Mouse (Mus musculus) intestine, embryonic 16.5 days (tissue): ENCODE measurements around the gene Polr2g. TPM values are rescaled to one million over a fixed set of nuclear protein-coding genes. Genes with fewer than 3 reads are reported as not detected.
A peak's percentile ranks its signal among the peaks of the same experiment; 100 is the strongest.
"Not testable (repeated sequence)": the region's sequence is repeated elsewhere in the genome, so short reads cannot be mapped to it uniquely, and the experiment has no call there.

ENCODE experiments used
- ATAC-seq: fragments of 200-750 bp; cut with Nextera tagmentation; 2 replicates; pipeline ENCODE4 v1.8.0; 2017; ENCODE audit warnings: moderate TSS enrichment, moderate library complexity
- H3K27ac ChIP-seq: fragments of 300-500 bp; sonication (generic); 2 replicates; pipeline ENCODE4 v1.5.1; 2014; ENCODE audit warnings: mild to moderate bottlenecking, low read length
- H3K27me3 ChIP-seq: fragments of 300-500 bp; sonication (generic); replicated peaks from 2 replicates; pipeline ENCODE4 v1.6.1; 2014; ENCODE audit warnings: low read length, control low read depth, mixed read lengths; ENCODE audit not compliant: control insufficient read depth, insufficient read depth
- H3K36me3 ChIP-seq: fragments of 300-500 bp; sonication (generic); 2 replicates; pipeline ENCODE4 v1.6.1; 2014; ENCODE audit warnings: low read length, control low read depth; ENCODE audit not compliant: control insufficient read depth, insufficient read depth
- H3K4me1 ChIP-seq: fragments of 300-500 bp; sonication (generic); 2 replicates; pipeline ENCODE4 v1.6.1; 2014; ENCODE audit warnings: low read length, control low read depth, mixed read lengths; ENCODE audit not compliant: control insufficient read depth, insufficient read depth
- H3K4me2 ChIP-seq: fragments of 300-500 bp; sonication (generic); 2 replicates; pipeline ENCODE4 v1.6.1; 2014; ENCODE audit warnings: low read depth, low read length, control low read depth
- H3K4me3 ChIP-seq: fragments of 300-500 bp; sonication (generic); 2 replicates; pipeline ENCODE4 v1.5.1; 2014; ENCODE audit warnings: mild to moderate bottlenecking, low read length
- H3K9ac ChIP-seq: fragments of 300-500 bp; sonication (generic); 2 replicates; pipeline ENCODE4 v1.6.1; 2014; ENCODE audit warnings: low read depth, low read length
- H3K9me3 ChIP-seq: fragments of 300-500 bp; sonication (generic); 2 replicates; pipeline ENCODE4 v1.6.1; 2016; ENCODE audit warnings: low read length, control low read depth; ENCODE audit not compliant: control insufficient read depth
- WGBS: fragments of 180-500 bp; shearing (Covaris S2); extraction: QIAGEN DNeasy Blood & Tissue Kit; methylation state at CpG from one replicate; pipeline ENCODE4 v1.1.7; 2014; 5-methylcytosine and 5-hydroxymethylcytosine counted together
- polyA plus RNA-seq: library from polyadenylated mRNA; unstranded; fragments of >200 nt; fragmentation: Nextera tagmentation; extraction: Ambion mirVana; gene quantifications from 2 replicates; pipeline ENCODE4 v1.2.1, GENCODE M21; 2015

Polr2g gene
- polyA plus RNA-seq, 1 experiment from 2014 or later, result 138 TPM

GRCm38 (mm10) chr19:8836327-8836726 lies 38.0 kb upstream of the Polr2g start:
- not testable (repeated sequence) for H3K4me2 ChIP-seq, H3K27ac ChIP-seq, H3K9ac ChIP-seq, H3K27me3 ChIP-seq, ATAC-seq, H3K9me3 ChIP-seq, H3K4me3 ChIP-seq
- WGBS, result 89% methylated on average over 10 of the region's 10 CpGs
- H3K4me1 ChIP-seq, result peaks cover 22% of the 10 kb centered on the region
- peaks cover 18% of the 10 kb centered on the region for H3K36me3 ChIP-seq

GRCm38 (mm10) chr19:8832971-8833370 lies 34.6 kb upstream of the Polr2g start:
- WGBS, result 89% methylated on average over 4 of the region's 4 CpGs
- Histone ChIP-seq H3K9ac (no peak overlapping the region), H3K4me2 (no peak overlapping the region), H3K4me1 (no peaks in the 10 kb centered on the region; the same call in 1 of the 2 replicates), H3K4me3 (no peak overlapping the region), H3K27me3 (no peaks in the 10 kb centered on the region), H3K27ac (no peak overlapping the region), H3K36me3 (peaks cover 40% of the 10 kb centered on the region), H3K9me3 (no peaks in the 10 kb centered on the region)
- ATAC-seq, result no peak

DNA sequence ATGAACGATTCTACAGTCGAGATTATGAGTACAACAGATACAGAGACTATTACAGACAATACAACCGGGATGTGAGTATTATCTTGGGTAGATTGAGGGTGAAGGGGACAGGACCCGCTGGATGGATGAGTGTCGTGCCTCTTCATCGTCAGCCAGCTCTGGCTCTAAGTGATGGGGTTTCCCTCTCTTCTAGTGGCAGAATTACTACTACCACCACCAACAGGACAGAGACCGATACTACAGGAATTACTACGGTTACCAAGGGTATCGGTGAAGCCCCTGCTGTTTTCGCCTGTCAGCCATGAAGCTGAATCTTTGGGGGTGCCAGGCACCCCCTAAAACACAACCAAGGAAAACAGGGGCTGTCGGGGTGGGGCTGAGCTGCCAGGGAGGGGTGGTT lies 32.9 kb upstream of the Polr2g start:
- no peaks in the 10 kb centered on the region for H3K9me3 ChIP-seq
- H3K9ac ChIP-seq, result no peak overlapping the region
- H3K4me3 ChIP-seq, result no peak overlapping the region
- no peak overlapping the region for H3K27ac ChIP-seq
- no peak overlapping the region for H3K4me2 ChIP-seq
- ATAC-seq, result no peak
- no peaks in the 10 kb centered on the region for H3K4me1 ChIP-seq
- no peaks in the 10 kb centered on the region for H3K27me3 ChIP-seq
- WGBS, result 84% methylated on average over 11 of the region's 11 CpGs
- H3K36me3 ChIP-seq, result peaks cover 50% of the 10 kb centered on the region

DNA sequence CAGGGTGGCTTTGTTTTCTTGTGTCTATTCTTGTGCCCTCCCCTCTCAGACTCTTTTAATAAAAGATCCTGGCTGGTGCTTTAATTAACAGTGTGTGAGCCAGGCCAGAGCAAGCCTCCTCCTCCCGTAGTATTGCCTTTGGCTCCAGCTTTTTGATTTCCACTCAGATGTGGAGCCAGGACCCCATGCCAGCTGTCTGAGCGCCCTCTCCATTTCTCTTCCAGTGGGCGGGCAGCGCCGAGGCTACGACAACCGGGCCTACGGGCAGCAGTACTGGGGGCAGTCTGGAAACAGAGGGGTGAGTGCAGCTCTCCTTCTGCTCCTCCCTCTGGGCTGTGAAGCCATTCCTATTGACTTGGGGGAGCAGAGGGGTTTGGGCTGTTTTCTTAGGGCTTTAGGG lies 32.3 kb upstream of the Polr2g start:
- Histone ChIP-seq H3K4me3 (no peak overlapping the region), H3K9me3 (no peaks in the 10 kb centered on the region), H3K4me2 (no peak overlapping the region), H3K36me3 (peaks cover 53% of the 10 kb centered on the region), H3K9ac (no peak overlapping the region), H3K4me1 (no peaks in the 10 kb centered on the region), H3K27ac (no peak overlapping the region), H3K27me3 (no peaks in the 10 kb centered on the region)
- ATAC-seq, result no peak
- 92% methylated on average over 8 of the region's 8 CpGs for WGBS

DNA sequence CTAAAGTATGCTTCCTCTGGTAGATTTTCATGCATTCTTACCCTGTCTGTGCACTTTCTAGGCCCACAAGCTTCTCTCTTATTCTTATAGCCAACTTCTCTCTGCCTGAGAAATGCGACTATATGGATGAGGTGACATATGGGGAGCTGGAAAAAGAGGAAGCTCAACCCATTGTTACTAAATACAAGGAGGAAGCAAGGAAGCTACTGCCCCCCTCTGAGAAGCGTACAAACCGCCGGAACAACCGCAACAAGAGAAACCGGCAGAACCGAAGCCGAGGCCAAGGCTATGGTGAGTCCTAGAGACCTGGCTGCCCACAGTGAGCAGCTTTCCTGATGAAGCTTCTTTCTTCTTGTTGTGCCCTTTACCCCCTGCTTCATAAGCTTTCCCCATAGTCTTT lies 31.3 kb upstream of the Polr2g start, which contains the start of gene AC129217.1:
TSS of gene AC129217.1 (plus strand) at position 114 of the 400 bp plus-strand sequence.
- Histone ChIP-seq H3K4me2 (no peak within 1 kb of the TSS), H3K27me3 (no peaks in the 10 kb centered on the region), H3K4me3 (no peak within 1 kb of the TSS), H3K4me1 (no peaks in the 10 kb centered on the region), H3K9me3 (no peaks in the 10 kb centered on the region), H3K27ac (no peak within 1 kb of the TSS), H3K9ac (no peak within 1 kb of the TSS), H3K36me3 (peaks cover 53% of the 10 kb centered on the region)
- ATAC-seq, result no peak
- 90% methylated on average over 8 of the region's 8 CpGs for WGBS

- H3K4me3 ChIP-seq, result peak overlapping the region; percentile 34
- WGBS, result 64% methylated on average over 8 of the region's 8 CpGs
- no peaks in the 10 kb centered on the region for H3K9me3 ChIP-seq
- peak overlapping the region; percentile 87 for H3K4me2 ChIP-seq
- H3K27ac ChIP-seq, result no peak overlapping the region
- H3K36me3 ChIP-seq, result peaks cover 21% of the 10 kb centered on the region
- ATAC-seq, result no peak
- H3K27me3 ChIP-seq, result no peaks in the 10 kb centered on the region
- peaks cover 12% of the 10 kb centered on the region; the same call in 1 of the 2 replicates for H3K4me1 ChIP-seq
- H3K9ac ChIP-seq, result peak overlapping the region; percentile 40; the same call in 1 of the 2 replicates
Measured at GRCm38 (mm10) chr19:8822696-8823095, 24.3 kb upstream of the Polr2g start.

GRCm38 (mm10) chr19:8821146-8821545 lies 22.8 kb upstream of the Polr2g start:
- H3K27ac ChIP-seq, result peak overlapping the region; percentile 100
- peaks cover 21% of the 10 kb centered on the region for H3K4me1 ChIP-seq
- no peaks in the 10 kb centered on the region for H3K27me3 ChIP-seq
- H3K36me3 ChIP-seq, result peaks cover 14% of the 10 kb centered on the region
- 0% methylated on average over 7 of the region's 7 CpGs for WGBS
- no peaks in the 10 kb centered on the region for H3K9me3 ChIP-seq
- peak overlapping the region; percentile 87 for H3K4me2 ChIP-seq
- peak overlapping the region; percentile 100 for H3K4me3 ChIP-seq
- no peak for ATAC-seq
- peak overlapping the region; percentile 97 for H3K9ac ChIP-seq

- H3K27ac ChIP-seq, result peak overlapping the region; percentile 100
Measured at GRCm38 (mm10) chr19:8820424-8820956, 22.1 kb upstream of the Polr2g start.

DNA sequence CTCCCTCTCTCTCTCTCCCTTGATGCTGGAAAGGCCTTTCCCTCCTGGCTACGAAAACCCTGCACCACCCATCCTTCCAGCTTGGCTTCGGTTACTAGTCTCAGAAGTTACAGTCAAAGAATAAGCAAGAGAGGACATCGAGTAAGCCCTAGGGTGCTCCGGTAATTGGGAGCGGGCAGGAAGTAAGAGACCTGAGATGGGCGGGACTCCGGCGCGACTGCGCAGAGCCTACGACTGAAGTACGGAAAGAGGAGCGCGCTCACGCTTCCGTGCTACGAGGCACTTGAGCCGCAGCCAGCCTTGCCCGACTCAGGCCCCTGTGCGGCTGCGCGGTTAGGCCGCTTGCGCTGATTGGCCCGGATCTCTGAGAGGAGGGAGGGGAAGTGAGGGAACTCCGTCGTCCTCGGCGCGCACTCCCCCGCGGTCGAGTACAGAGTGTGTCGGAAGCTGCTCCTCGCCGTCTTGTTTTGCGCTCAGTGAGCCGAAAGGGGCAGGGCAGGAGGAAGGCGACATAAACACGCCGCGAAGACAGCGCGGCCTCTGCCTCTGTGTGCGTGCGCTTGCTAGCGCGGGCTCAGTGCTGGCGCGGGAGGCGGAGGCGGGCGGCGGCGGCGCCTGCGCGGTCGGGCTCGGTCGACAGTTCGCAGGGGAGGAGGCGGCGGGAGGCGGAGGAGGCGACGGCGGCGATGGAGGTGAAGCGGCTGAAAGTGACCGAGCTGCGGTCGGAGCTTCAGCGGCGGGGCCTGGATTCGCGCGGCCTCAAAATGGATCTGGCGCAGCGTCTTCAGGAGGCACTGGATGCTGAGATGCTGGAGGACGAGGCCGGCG lies 21.4 kb upstream of the Polr2g start, which contains the start of gene Hnrnpul2:
TSS of gene Hnrnpul2 (plus strand) at position 415 of the 828 bp plus-strand sequence.
- Histone ChIP-seq H3K9ac (peak within 1 kb of the TSS; percentile 97), H3K27ac (peak within 1 kb of the TSS; percentile 100), H3K4me3 (peak within 1 kb of the TSS; percentile 100), H3K4me1 (peaks cover 21% of the 10 kb centered on the region), H3K36me3 (peaks cover 13% of the 10 kb centered on the region), H3K27me3 (no peaks in the 10 kb centered on the region), H3K4me2 (peak within 1 kb of the TSS; percentile 87), H3K9me3 (no peaks in the 10 kb centered on the region)
- WGBS, result 0% methylated on average over 72 of the region's 83 CpGs
- ATAC-seq, result peak; percentile 95

More at GRCm38 (mm10) chr19:8820424-8820956, 22.1 kb upstream of the Polr2g start:
- Histone ChIP-seq H3K9ac (peak overlapping the region; percentile 97), H3K27me3 (no peaks in the 10 kb centered on the region), H3K4me3 (peak overlapping the region; percentile 100), H3K4me1 (peaks cover 21% of the 10 kb centered on the region), H3K36me3 (peaks cover 13% of the 10 kb centered on the region), H3K4me2 (peak overlapping the region; percentile 87), H3K9me3 (no peaks in the 10 kb centered on the region)
- peak; percentile 27 for ATAC-seq
- under 1% methylated on average over 48 of the region's 48 CpGs for WGBS
